Mouse (Mus musculus) right cerebral cortex, adult 18-20 months (tissue): ENCODE results near the gene Lrrc9.
A peak's percentile ranks its signal among the peaks of the same experiment; 100 is the strongest.

Experiments
- DNase-seq: peaks from one replicate; pipeline ENCODE4 v3.0.0; 2022; ENCODE audit warnings: mixed read lengths

Gene Lrrc9

GRCm38 (mm10) chr12:72476773-72477450 lies 35.2 kb downstream of the Lrrc9 start:
- DNase-seq, result no peak

GRCm38 (mm10) chr12:72482226-72482625 lies 40.6 kb downstream of the Lrrc9 start:
- no peak for DNase-seq

- no peak for DNase-seq
Observed at GRCm38 (mm10) chr12:72484872-72485271, 43.2 kb downstream of the Lrrc9 start.

- no peak for DNase-seq
Observed at GRCm38 (mm10) chr12:72487498-72487897, 45.8 kb downstream of the Lrrc9 start.

- DNase-seq, result no peak
Observed at GRCm38 (mm10) chr12:72489995-72490394, 48.3 kb downstream of the Lrrc9 start.

GRCm38 (mm10) chr12:72491063-72491719 lies 49.5 kb downstream of the Lrrc9 start:
- DNase-seq, result no peak

GRCm38 (mm10) chr12:72496866-72497600 lies 55.4 kb downstream of the Lrrc9 start:
- DNase-seq, result no peak

GRCm38 (mm10) chr12:72509606-72510005 lies 67.9 kb downstream of the Lrrc9 start:
- DNase-seq, result no peak

GRCm38 (mm10) chr12:72515446-72515845 lies 73.8 kb downstream of the Lrrc9 start:
- no peak for DNase-seq

- no peak for DNase-seq
Observed at GRCm38 (mm10) chr12:72518114-72518728, 76.6 kb downstream of the Lrrc9 start.

GRCm38 (mm10) chr12:72519352-72519751 lies 77.7 kb downstream of the Lrrc9 start:
- no peak for DNase-seq

GRCm38 (mm10) chr12:72519855-72520254 lies 78.2 kb downstream of the Lrrc9 start:
- no peak for DNase-seq

GRCm38 (mm10) chr12:72520645-72521044 lies 79.0 kb downstream of the Lrrc9 start:
- DNase-seq, result peak; percentile 43

GRCm38 (mm10) chr12:72525588-72525987 lies 83.9 kb downstream of the Lrrc9 start:
- no peak for DNase-seq

GRCm38 (mm10) chr12:72532303-72532702 lies 90.6 kb downstream of the Lrrc9 start:
- DNase-seq, result no peak

GRCm38 (mm10) chr12:72533986-72534385 lies 92.3 kb downstream of the Lrrc9 start:
- no peak for DNase-seq

GRCm38 (mm10) chr12:72535599-72535998 lies 93.9 kb downstream of the Lrrc9 start:
- peak; percentile 18 for DNase-seq

GRCm38 (mm10) chr12:72536021-72536597 lies 94.4 kb downstream of the Lrrc9 start, which contains the start of gene Pcnx4:
Gene Pcnx4 (plus strand): TSS chr12:72536383.
- DNase-seq, result peak; percentile 97

- peak; percentile 62 for DNase-seq
Observed at GRCm38 (mm10) chr12:72538571-72538970, 96.9 kb downstream of the Lrrc9 start.

GRCm38 (mm10) chr12:72554347-72554746 lies 112.7 kb downstream of the Lrrc9 start:
- DNase-seq, result no peak

GRCm38 (mm10) chr12:72564281-72564795 lies 122.7 kb downstream of the Lrrc9 start:
- DNase-seq, result no peak
